Mouse (Mus musculus) gastrocnemius, adult 2 months (tissue): ENCODE measurements around the gene Sumo1. TPM values are rescaled to one million over a fixed set of nuclear protein-coding genes. Genes with fewer than 3 reads are reported as not detected.

Experiments
- DNase-seq: peaks from one replicate; pipeline ENCODE4 v3.0.0; 2022
- H3K27ac ChIP-seq: fragments of 200-600 bp; 2 replicates; pipeline ENCODE4 v1.8.1; 2022; ENCODE audit warnings: mild to moderate bottlenecking
- H3K4me3 ChIP-seq: fragments of 200-600 bp; 2 replicates; pipeline ENCODE4 v1.8.1; 2022; ENCODE audit warnings: mild to moderate bottlenecking, moderate library complexity
- CTCF ChIP-seq: fragments of 200-600 bp; IDR thresholded peaks from 2 replicates; pipeline ENCODE4 v1.8.1; 2022; ENCODE audit warnings: antibody characterized with exemption, mild to moderate bottlenecking, moderate library complexity
- intact Hi-C: fragments of 180-260 bp; cut with DNase I; formaldehyde crosslinking; loops from one replicate; pipeline ENCODE4 v1.15.1; 2025
- total RNA-seq, 2 experiments: library from RNA; stranded (reverse); gene quantifications; 2 replicates each; pipeline ENCODE4 v1.2.3; 2021

Gene Sumo1
- total RNA-seq, 2 experiments from 2014 or later, result 50.3 to 69.0 TPM

- intact Hi-C loops, result no loop called here
- Histone ChIP-seq H3K27ac (0 out of 2 replicates have a peak overlapping the region, but pooled peaks have one; percentile 6), H3K4me3 (no peak overlapping the region)
- no peak for TF ChIP-seq CTCF
- DNase-seq, result no peak
These were observed 91.9 kb downstream of the Sumo1 start for GRCm38 (mm10) chr1:59578770-59579169.

DNA sequence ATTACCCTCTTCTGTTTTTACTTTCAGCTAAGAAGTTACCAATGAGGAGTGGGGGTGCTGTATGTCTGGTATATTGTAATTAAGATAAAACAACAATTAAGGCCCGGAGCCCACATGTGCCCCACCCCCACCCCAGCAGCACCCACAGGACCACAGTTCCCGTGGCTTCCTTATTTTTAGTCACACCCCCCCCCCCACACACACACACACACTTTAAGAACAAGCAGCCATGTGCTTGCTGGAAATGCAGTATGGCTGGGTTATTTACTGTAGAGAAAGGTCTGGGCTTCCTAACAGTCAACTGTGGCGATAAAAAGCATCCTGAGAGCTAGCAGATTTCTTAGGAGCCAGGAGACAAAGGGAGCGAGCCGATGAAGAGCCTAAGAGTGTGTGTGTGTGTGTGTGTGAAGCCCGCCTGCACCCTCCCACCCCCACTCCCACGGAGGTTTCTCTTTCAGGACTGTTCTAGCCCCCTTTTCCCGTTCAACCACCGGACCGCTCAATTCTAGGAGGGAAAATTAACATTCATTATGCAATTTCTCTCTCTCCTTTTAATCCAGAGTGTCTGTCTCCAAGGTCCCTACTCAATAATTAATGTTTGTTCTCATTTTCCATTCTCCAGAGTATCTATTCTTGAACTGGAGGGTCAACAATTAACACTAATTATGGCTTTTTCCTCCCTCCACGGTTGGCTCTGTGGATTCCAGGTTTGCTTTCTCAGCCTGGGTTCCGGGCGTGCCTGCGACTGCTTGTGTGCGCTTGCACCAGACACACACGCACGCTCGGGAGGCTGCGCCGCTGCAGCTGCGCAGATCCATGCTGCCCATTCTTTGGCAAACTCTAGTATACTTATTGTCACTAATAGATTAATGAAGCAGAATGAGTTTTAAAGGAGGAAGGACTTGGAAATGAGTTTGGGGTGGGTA lies 96.1 kb downstream of the Sumo1 start:
- H3K4me3 ChIP-seq, result peak overlapping the region; percentile 59
- intact Hi-C loops, result no loop called here
- no peak overlapping the region; the same call in 1 of the 2 replicates for H3K27ac ChIP-seq
- no peak for DNase-seq
- no peak for TF ChIP-seq CTCF

DNA sequence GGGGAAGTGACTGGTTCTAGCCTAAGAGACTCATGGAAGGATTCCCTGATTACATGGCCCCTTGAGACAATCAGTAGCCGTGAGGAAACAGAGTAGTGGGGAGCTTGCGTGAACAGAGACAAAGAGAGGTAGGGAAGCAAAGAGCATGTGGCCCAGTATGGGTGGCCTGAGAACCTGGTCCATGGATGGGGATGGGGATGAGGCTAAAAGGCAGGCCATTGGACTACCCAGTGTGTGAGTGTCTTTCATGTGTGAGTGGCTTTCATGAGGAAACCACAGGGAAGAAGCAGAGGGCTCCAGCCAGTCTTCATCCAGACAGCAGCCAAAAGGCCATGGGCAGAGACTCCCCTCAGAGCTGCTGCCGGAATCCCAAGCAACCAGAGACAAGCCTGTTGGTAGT lies 96.8 kb downstream of the Sumo1 start:
- intact Hi-C loops, result no loop called here
- Histone ChIP-seq H3K27ac (no peak overlapping the region), H3K4me3 (no peak overlapping the region)
- no peak for TF ChIP-seq CTCF
- DNase-seq, result no peak

DNA sequence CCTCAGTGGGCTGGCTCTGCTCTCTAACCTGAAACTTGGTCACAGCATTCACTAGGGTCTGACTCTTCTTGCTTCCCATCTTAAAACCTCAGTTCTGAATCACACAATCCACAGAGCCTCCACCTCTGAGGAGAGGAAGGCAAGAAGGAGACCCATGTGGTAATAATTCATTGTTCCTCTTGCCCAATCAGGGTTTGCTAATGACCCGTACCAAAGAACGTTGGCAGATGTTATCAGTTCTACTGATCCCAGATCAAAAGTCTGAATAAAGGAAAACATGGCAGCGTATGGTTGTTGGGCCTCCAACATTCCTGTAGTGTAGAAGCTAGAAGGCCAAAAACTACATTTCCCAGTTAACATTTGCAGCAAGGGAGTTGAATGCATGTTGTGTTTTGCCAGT lies 99.1 kb downstream of the Sumo1 start:
- no peak overlapping the region for H3K4me3 ChIP-seq
- H3K27ac ChIP-seq, result no peak overlapping the region
- no peak for TF ChIP-seq CTCF
- intact Hi-C loops, result no loop called here
- no peak for DNase-seq

GRCm38 (mm10) chr1:59570767-59571166 lies 99.9 kb downstream of the Sumo1 start:
- Histone ChIP-seq H3K27ac (no peak overlapping the region), H3K4me3 (no peak overlapping the region)
- intact Hi-C loops, result no loop called here
- DNase-seq, result no peak
- no peak for TF ChIP-seq CTCF

DNA sequence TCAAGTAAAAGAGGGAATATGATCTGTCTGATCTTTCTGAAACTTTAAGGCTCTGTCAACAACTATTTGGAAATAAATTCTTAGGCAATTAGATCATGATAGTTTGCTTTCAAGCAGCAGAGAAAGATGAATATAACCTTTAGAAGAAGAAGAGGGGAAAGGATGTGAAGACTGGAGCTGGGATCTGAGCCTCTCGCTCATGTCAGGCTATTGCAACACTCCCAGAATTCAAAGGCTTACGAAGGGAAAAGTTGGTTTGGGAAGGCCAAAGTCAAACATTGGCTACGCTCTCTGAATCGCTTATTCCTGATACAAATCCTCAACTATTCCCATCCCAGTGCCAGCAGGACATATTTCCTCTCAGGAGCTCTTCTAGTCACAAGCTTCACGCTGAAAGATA lies 101.3 kb downstream of the Sumo1 start:
- Histone ChIP-seq H3K27ac (no peak overlapping the region), H3K4me3 (no peak overlapping the region)
- no peak for DNase-seq
- TF ChIP-seq CTCF, result no peak
- intact Hi-C loops, result no loop called here

- intact Hi-C loops, result no loop called here
- Histone ChIP-seq H3K4me3 (no peak overlapping the region), H3K27ac (no peak overlapping the region)
- no peak for DNase-seq
- no peak for TF ChIP-seq CTCF
These were observed 102.4 kb downstream of the Sumo1 start for GRCm38 (mm10) chr1:59568283-59568682.

- intact Hi-C loops, result no loop called here
- no peak for DNase-seq
- Histone ChIP-seq H3K27ac (no peak overlapping the region), H3K4me3 (no peak overlapping the region)
- no peak for TF ChIP-seq CTCF
These were observed 103.1 kb downstream of the Sumo1 start for GRCm38 (mm10) chr1:59567521-59567920.

DNA sequence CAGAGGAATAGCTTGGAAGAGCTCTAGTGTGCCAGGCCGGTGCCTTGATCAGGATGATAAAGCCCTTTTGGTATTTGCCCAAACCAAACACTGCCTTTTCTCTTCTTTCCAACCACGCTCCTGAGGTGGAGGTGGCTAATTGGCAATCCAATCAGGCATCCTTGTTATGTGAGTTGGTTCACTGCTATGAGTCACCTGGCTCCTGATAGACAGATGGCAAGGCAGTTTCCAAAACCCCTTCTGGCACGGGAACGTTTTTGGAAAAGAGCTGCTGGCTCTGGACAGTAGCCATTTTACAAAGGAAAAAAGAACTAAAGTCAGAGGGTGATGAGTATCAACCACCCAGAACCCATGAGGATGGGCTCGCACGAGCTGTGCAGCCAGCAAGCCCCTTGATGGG lies 103.7 kb downstream of the Sumo1 start:
- no peak overlapping the region for H3K27ac ChIP-seq
- intact Hi-C loops, result no loop called here
- TF ChIP-seq CTCF, result no peak
- no peak for DNase-seq
- H3K4me3 ChIP-seq, result no peak overlapping the region

DNA sequence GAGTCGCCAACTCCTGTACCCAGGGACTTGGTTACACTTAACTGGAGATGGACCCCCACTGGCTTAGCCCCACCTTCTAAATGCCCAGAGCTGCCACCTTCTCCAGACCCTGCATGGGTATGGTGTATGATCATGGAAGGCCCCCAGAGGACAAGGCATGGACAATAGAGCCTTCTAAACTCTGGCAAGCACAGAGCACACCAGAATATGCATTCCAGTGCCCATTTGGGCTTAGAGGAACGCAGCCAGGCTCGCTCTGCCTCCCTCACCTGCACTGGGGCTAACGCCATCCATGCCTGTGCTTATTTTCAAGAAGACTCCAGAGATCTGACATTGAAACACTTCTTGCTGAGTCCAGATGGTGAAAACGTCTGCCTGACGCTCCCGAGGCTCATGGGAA lies 104.4 kb downstream of the Sumo1 start:
- Histone ChIP-seq H3K4me3 (no peak overlapping the region), H3K27ac (no peak overlapping the region)
- DNase-seq, result no peak
- intact Hi-C loops, result no loop called here
- no peak for TF ChIP-seq CTCF

DNA sequence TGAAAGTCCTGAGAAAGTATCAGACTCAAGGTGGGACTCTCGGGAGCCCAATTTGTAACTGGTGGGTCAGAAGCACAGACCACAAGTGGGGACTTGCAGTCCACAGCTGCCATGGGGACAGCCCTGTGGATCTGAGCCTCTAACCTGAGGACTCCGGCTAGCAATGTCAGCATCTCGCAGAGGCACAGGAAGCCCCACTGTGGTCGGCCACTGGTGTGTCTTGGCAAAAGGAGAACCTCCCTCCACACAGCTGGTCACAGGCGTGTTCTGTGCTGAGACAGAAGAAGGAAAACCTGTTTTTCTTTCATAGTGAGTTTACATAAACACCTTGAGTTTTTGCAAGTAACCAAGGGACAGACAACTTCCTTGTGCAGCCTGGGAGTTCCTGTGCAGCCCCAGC lies 104.8 kb downstream of the Sumo1 start:
- no peak for DNase-seq
- Histone ChIP-seq H3K27ac (no peak overlapping the region), H3K4me3 (no peak overlapping the region)
- intact Hi-C loops, result no loop called here
- no peak for TF ChIP-seq CTCF

DNA sequence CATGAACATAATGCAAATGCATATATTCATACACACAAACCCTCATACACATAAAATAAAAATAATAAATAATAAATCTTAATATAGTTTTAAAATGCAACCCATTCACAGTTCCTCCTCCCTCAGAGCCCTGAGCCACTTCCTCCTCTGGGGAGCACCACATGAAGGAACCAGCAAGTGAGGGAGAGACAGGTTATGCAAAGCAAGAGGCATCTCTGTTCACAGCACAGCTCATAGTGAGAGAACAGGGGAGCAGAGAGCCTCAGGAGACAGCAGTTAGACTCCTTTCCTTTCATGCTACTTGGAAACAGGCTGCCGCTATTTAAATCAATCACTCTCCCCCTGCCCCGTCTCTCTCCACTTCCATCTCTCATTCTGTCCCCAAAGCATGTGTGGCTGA lies 107.1 kb downstream of the Sumo1 start:
- DNase-seq, result no peak
- Histone ChIP-seq H3K27ac (no peak overlapping the region), H3K4me3 (no peak overlapping the region)
- intact Hi-C loops, result no loop called here
- no peak for TF ChIP-seq CTCF

- Histone ChIP-seq H3K27ac (no peak overlapping the region), H3K4me3 (no peak overlapping the region)
- intact Hi-C loops, result no loop called here
- DNase-seq, result no peak
- no peak for TF ChIP-seq CTCF
These were observed 116.9 kb downstream of the Sumo1 start for GRCm38 (mm10) chr1:59553708-59554107.

- intact Hi-C loops, result no loop called here
- no peak overlapping the region for H3K27ac ChIP-seq
- TF ChIP-seq CTCF, result no peak
- no peak for DNase-seq
- no peak overlapping the region for H3K4me3 ChIP-seq
These were observed 119.6 kb downstream of the Sumo1 start for GRCm38 (mm10) chr1:59550996-59551395.
